Mouse (Mus musculus) hindbrain, embryonic 16.5 days (tissue): ENCODE results near the gene Ube2t. TPM values are rescaled to one million over a fixed set of nuclear protein-coding genes. Genes with fewer than 3 reads are reported as not detected.

ENCODE experiments used
- ATAC-seq: fragments of 200-750 bp; cut with Nextera tagmentation; 2 replicates; pipeline ENCODE4 v1.8.0; 2017; ENCODE audit warnings: moderate TSS enrichment, moderate library complexity
- H3K27ac ChIP-seq: fragments of 300-500 bp; sonication (generic); 2 replicates; pipeline ENCODE4 v1.5.1; 2014; ENCODE audit warnings: low read depth, mild to moderate bottlenecking, control low read depth, low read length, moderate library complexity
- H3K27me3 ChIP-seq: fragments of 300-500 bp; sonication (generic); replicated peaks from 2 replicates; pipeline ENCODE4 v1.6.1; 2014; ENCODE audit warnings: low read length; ENCODE audit not compliant: control insufficient read depth, insufficient read depth
- H3K36me3 ChIP-seq: fragments of 300-500 bp; sonication (generic); 2 replicates; pipeline ENCODE4 v1.6.1; 2014; ENCODE audit warnings: mild to moderate bottlenecking, low read length, moderate library complexity, mixed read lengths; ENCODE audit not compliant: control insufficient read depth, insufficient read depth
- H3K4me1 ChIP-seq: fragments of 300-500 bp; sonication (generic); 2 replicates; pipeline ENCODE4 v1.6.1; 2014; ENCODE audit warnings: low read depth, low read length; ENCODE audit not compliant: control insufficient read depth, insufficient read depth
- H3K4me2 ChIP-seq: fragments of 300-500 bp; sonication (generic); 2 replicates; pipeline ENCODE4 v1.6.1; 2014; ENCODE audit warnings: mild to moderate bottlenecking, low read length, control low read depth, moderate library complexity
- H3K4me3 ChIP-seq: fragments of 300-500 bp; sonication (generic); 2 replicates; pipeline ENCODE4 v1.5.1; 2014; ENCODE audit warnings: mild to moderate bottlenecking, low read length, control low read depth, moderate library complexity
- H3K9ac ChIP-seq: fragments of 300-500 bp; sonication (generic); 2 replicates; pipeline ENCODE4 v1.6.1; 2014; ENCODE audit warnings: low read depth, mild to moderate bottlenecking, control low read depth, low read length, moderate library complexity
- H3K9me3 ChIP-seq: fragments of 300-500 bp; sonication (generic); 2 replicates; pipeline ENCODE4 v1.6.1; 2014; ENCODE audit warnings: mild to moderate bottlenecking, low read length, moderate library complexity; ENCODE audit not compliant: control insufficient read depth
- WGBS: fragments of 180-500 bp; shearing (Covaris S2); extraction: QIAGEN DNeasy Blood & Tissue Kit; methylation state at CpG from one replicate; pipeline ENCODE4 v1.1.7; 2014; 5-methylcytosine and 5-hydroxymethylcytosine counted together
- polyA plus RNA-seq: library from polyadenylated mRNA; unstranded; fragments of >200 nt; fragmentation: Nextera tagmentation; extraction: Ambion mirVana; gene quantifications from 2 replicates; pipeline ENCODE4 v1.2.1, GENCODE M21; 2015

Ube2t gene
- polyA plus RNA-seq = 12.3 and 13.2 TPM in 2 replicates

- peak; percentile 100 for ATAC-seq
- H3K27ac ChIP-seq = no peak within 1 kb of the TSS
- H3K27me3 ChIP-seq = no peaks in the 10 kb centered on the region
- no peaks in the 10 kb centered on the region for H3K9me3 ChIP-seq
- H3K4me3 ChIP-seq = peak within 1 kb of the TSS; percentile 87
- H3K4me1 ChIP-seq = peaks cover 7% of the 10 kb centered on the region
- peak within 1 kb of the TSS; percentile 72 for H3K9ac ChIP-seq
- 3% methylated on average over 50 of the region's 50 CpGs for WGBS
- no peaks in the 10 kb centered on the region for H3K36me3 ChIP-seq
- peak within 1 kb of the TSS; percentile 87 for H3K4me2 ChIP-seq
Observed at GRCm38 (mm10) chr1:134962053-134962803, at the start of gene Ube2t. Ube2t (plus strand) TSS chr1:134962565.

GRCm38 (mm10) chr1:134913535-134913934 is 48.8 kb upstream of the Ube2t start:
- no peak for ATAC-seq
- Histone ChIP-seq H3K9me3 (no peaks in the 10 kb centered on the region), H3K27ac (no peak overlapping the region), H3K4me2 (no peak overlapping the region), H3K27me3 (no peaks in the 10 kb centered on the region), H3K9ac (no peak overlapping the region), H3K4me3 (no peak overlapping the region), H3K4me1 (no peaks in the 10 kb centered on the region), H3K36me3 (no peaks in the 10 kb centered on the region)
- 76% methylated on average over 4 of the region's 4 CpGs for WGBS

GRCm38 (mm10) chr1:134915421-134915820 is 46.9 kb upstream of the Ube2t start:
- Histone ChIP-seq H3K9ac (no peak overlapping the region), H3K4me1 (no peaks in the 10 kb centered on the region), H3K4me3 (no peak overlapping the region), H3K36me3 (no peaks in the 10 kb centered on the region), H3K4me2 (no peak overlapping the region), H3K27me3 (no peaks in the 10 kb centered on the region), H3K9me3 (no peaks in the 10 kb centered on the region), H3K27ac (no peak overlapping the region)
- ATAC-seq = no peak
- WGBS = 84% methylated on average over 4 of the region's 4 CpGs

- no peaks in the 10 kb centered on the region for H3K4me1 ChIP-seq
- H3K27ac ChIP-seq = no peak overlapping the region
- no peak overlapping the region for H3K4me3 ChIP-seq
- no peak for ATAC-seq
- WGBS = 90% methylated on average over 6 of the region's 6 CpGs
- H3K4me2 ChIP-seq = no peak overlapping the region
- no peaks in the 10 kb centered on the region for H3K27me3 ChIP-seq
- H3K36me3 ChIP-seq = no peaks in the 10 kb centered on the region
- H3K9ac ChIP-seq = no peak overlapping the region
- H3K9me3 ChIP-seq = no peaks in the 10 kb centered on the region
Observed at GRCm38 (mm10) chr1:134919010-134919409, 43.4 kb upstream of the Ube2t start.

GRCm38 (mm10) chr1:134932431-134932830 is 29.9 kb upstream of the Ube2t start:
- no peaks in the 10 kb centered on the region for H3K4me1 ChIP-seq
- H3K27me3 ChIP-seq = no peaks in the 10 kb centered on the region
- H3K9me3 ChIP-seq = no peaks in the 10 kb centered on the region
- H3K27ac ChIP-seq = no peak overlapping the region
- no peak overlapping the region for H3K4me3 ChIP-seq
- no peak overlapping the region for H3K4me2 ChIP-seq
- H3K36me3 ChIP-seq = no peaks in the 10 kb centered on the region
- ATAC-seq = no peak
- H3K9ac ChIP-seq = no peak overlapping the region
- 57% methylated on average over 7 of the region's 7 CpGs for WGBS

GRCm38 (mm10) chr1:134936335-134936734 is 26.0 kb upstream of the Ube2t start:
- Histone ChIP-seq H3K27me3 (no peaks in the 10 kb centered on the region), H3K4me1 (no peaks in the 10 kb centered on the region), H3K4me2 (no peak overlapping the region), H3K27ac (no peak overlapping the region), H3K9me3 (no peaks in the 10 kb centered on the region), H3K4me3 (no peak overlapping the region), H3K36me3 (no peaks in the 10 kb centered on the region), H3K9ac (no peak overlapping the region)
- 89% methylated on average over 6 of the region's 6 CpGs for WGBS
- ATAC-seq = no peak

GRCm38 (mm10) chr1:134938233-134938632 is 24.1 kb upstream of the Ube2t start:
- no peak overlapping the region for H3K9ac ChIP-seq
- 93% methylated on average over 1 of the region's 1 CpGs for WGBS

GRCm38 (mm10) chr1:134940863-134941262 is 21.5 kb upstream of the Ube2t start:
- Histone ChIP-seq H3K36me3 (no peaks in the 10 kb centered on the region), H3K27me3 (no peaks in the 10 kb centered on the region), H3K9ac (no peak overlapping the region), H3K27ac (no peak overlapping the region), H3K4me3 (no peak overlapping the region), H3K4me1 (no peaks in the 10 kb centered on the region), H3K4me2 (no peak overlapping the region), H3K9me3 (no peaks in the 10 kb centered on the region)
- no peak for ATAC-seq
- WGBS = 67% methylated on average over 4 of the region's 4 CpGs

More at GRCm38 (mm10) chr1:134938233-134938632, 24.1 kb upstream of the Ube2t start:
- Histone ChIP-seq H3K9me3 (no peaks in the 10 kb centered on the region), H3K4me1 (no peaks in the 10 kb centered on the region), H3K27me3 (no peaks in the 10 kb centered on the region), H3K4me3 (no peak overlapping the region), H3K27ac (no peak overlapping the region), H3K36me3 (no peaks in the 10 kb centered on the region), H3K4me2 (no peak overlapping the region)
- ATAC-seq = no peak

- WGBS = 91% methylated on average over 2 of the region's 2 CpGs
- H3K9me3 ChIP-seq = no peaks in the 10 kb centered on the region
- H3K9ac ChIP-seq = no peak overlapping the region
- no peak overlapping the region for H3K27ac ChIP-seq
- H3K4me2 ChIP-seq = no peak overlapping the region
- H3K36me3 ChIP-seq = no peaks in the 10 kb centered on the region
- no peaks in the 10 kb centered on the region for H3K4me1 ChIP-seq
- no peak for ATAC-seq
- no peaks in the 10 kb centered on the region for H3K27me3 ChIP-seq
- no peak overlapping the region for H3K4me3 ChIP-seq
Observed at GRCm38 (mm10) chr1:134942898-134943297, 19.5 kb upstream of the Ube2t start.
